Mouse (Mus musculus): Measurements from ENCODE around the gene Zc3h12c.

DNA sequence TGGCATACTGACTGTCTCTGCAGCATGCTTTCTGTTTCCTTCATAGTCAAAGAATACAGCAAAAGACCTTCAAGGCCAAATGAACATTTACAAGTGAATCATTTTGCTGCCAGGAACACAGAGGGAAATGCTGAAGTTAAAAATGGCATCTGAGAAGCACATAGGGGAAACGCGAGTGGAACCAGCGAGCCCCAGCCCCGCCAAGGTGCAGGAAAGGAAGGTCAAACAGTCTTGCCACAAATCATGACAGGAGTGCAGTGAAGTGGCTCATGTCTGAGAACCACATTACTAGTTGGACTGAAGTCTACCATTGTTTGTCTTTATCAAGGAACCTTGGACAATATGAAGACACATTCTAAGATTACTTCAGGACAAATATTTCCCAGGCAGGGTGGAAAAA, 49.3 kb upstream of the Zc3h12c start:
- TF ChIP-seq CTCF (conservative IDR thresholded peaks at IDR 0.05; ENCODE audit: low read length), result no peak
- no peak for TF ChIP-seq POU5F1 (IDR thresholded peaks at IDR 0.05; ENCODE audit: borderline replicate concordance, low read length)
- TF ChIP-seq NANOG (IDR thresholded peaks at IDR 0.05; ENCODE audit: borderline replicate concordance, low read length), result no peak

Data from E14TG2a.4 (cell line).